Mouse (Mus musculus) bone marrow, adult 2 months (tissue): ENCODE results near the gene Ints5.
"Not testable (repeated sequence)": the region's sequence is repeated elsewhere in the genome, so short reads cannot be mapped to it uniquely, and the experiment has no call there.

Source experiments
- CTCF ChIP-seq: fragments of 200-500 bp; IDR thresholded peaks from 2 replicates; pipeline ENCODE4 v1.5.1; 2011; ENCODE audit warnings: low read length, control low read depth; ENCODE audit not compliant: control insufficient read depth, insufficient read depth
- POLR2A ChIP-seq: fragments of 200-500 bp; IDR thresholded peaks from 2 replicates; pipeline ENCODE4 v1.6.1; 2011; ENCODE audit warnings: low read depth, mild to moderate bottlenecking, control low read depth, low read length, borderline replicate concordance; ENCODE audit not compliant: control insufficient read depth

- not testable (repeated sequence) for TF ChIP-seq POLR2A, CTCF
Measured at GRCm38 (mm10) chr19:8870381-8870780, 22.4 kb upstream of the Ints5 start.
